Mouse (Mus musculus) G1E (cell line): ENCODE measurements at regions not wholly inside any gene's neighbourhood (a gene's known extent, or its start where the extent isn't known, plus 50 kb on each side); places are given as distances from the start of the nearest gene placed in this dataset.

ENCODE experiments used
- ATAC-seq: 2 replicates; pipeline ENCODE4 v1.8.0; 2016; ENCODE audit warnings: mild to moderate bottlenecking; ENCODE audit not compliant: insufficient number of reproducible peaks, poor library complexity, low FRiP score, severe bottlenecking; ENCODE audit errors: extremely low read depth
- DNase-seq: peaks from one replicate; pipeline ENCODE4 v3.0.0; 2012; ENCODE audit warnings: low spot score
- H3K27me3 ChIP-seq: 2 replicates; pipeline ENCODE4 v1.6.1; 2012; ENCODE audit warnings: mild to moderate bottlenecking, low read length, inconsistent platforms; ENCODE audit not compliant: insufficient read depth
- H3K36me3 ChIP-seq: replicated peaks from 2 replicates; pipeline ENCODE3; 2012; ENCODE audit warnings: mild to moderate bottlenecking, inconsistent platforms
- H3K4me1 ChIP-seq: 2 replicates; pipeline ENCODE4 v1.6.1; 2012; ENCODE audit warnings: low read depth, low read length, inconsistent platforms, mixed read lengths; ENCODE audit not compliant: insufficient read depth
- H3K4me3 ChIP-seq: 2 replicates; pipeline ENCODE4 v1.5.1; 2012; ENCODE audit warnings: low read depth, mild to moderate bottlenecking, inconsistent platforms, low read length, moderate library complexity, mixed read lengths
- H3K9me3 ChIP-seq: replicated peaks from 2 replicates; pipeline ENCODE4 v1.6.1; 2012; ENCODE audit warnings: inconsistent platforms
- CTCF ChIP-seq: IDR thresholded peaks from 2 replicates; pipeline ENCODE4 v1.5.1; 2012; ENCODE audit warnings: low read depth, low read length, inconsistent platforms, mixed read lengths
- GATA1 ChIP-seq: IDR thresholded peaks from 2 replicates; pipeline ENCODE4 v1.6.1; 2012; ENCODE audit warnings: borderline replicate concordance, low read length, inconsistent platforms, mixed read lengths
- GATA2 ChIP-seq: IDR thresholded peaks from 2 replicates; pipeline ENCODE4 v1.6.1; 2012; ENCODE audit warnings: low read depth, low read length, inconsistent platforms, borderline replicate concordance
- POLR2AphosphoS5 ChIP-seq: IDR thresholded peaks from 2 replicates; pipeline ENCODE4 v1.6.1; 2012; ENCODE audit warnings: low read depth, low read length, inconsistent platforms; ENCODE audit not compliant: insufficient replicate concordance
- TAL1 ChIP-seq: conservative IDR thresholded peaks from 2 replicates; pipeline ENCODE4 v1.6.1; 2012; ENCODE audit warnings: low read depth, low read length, inconsistent platforms, mixed read lengths

GRCm38 (mm10) chr8:87087451-87088095, 202.5 kb upstream of the N4bp1 start:
- Histone ChIP-seq H3K4me1 (no peaks in the 10 kb centered on the region), H3K27me3 (no peaks in the 10 kb centered on the region), H3K4me3 (no peak overlapping the region), H3K9me3 (peaks cover 57% of the 10 kb centered on the region), H3K36me3 (no peaks in the 10 kb centered on the region)
- ATAC-seq (no peak), DNase-seq (no peak)
- TF ChIP-seq CTCF = no peak
- TF ChIP-seq TAL1 = no peak
- no peak for TF ChIP-seq GATA1
- no peak for TF ChIP-seq POLR2AphosphoS5

DNA sequence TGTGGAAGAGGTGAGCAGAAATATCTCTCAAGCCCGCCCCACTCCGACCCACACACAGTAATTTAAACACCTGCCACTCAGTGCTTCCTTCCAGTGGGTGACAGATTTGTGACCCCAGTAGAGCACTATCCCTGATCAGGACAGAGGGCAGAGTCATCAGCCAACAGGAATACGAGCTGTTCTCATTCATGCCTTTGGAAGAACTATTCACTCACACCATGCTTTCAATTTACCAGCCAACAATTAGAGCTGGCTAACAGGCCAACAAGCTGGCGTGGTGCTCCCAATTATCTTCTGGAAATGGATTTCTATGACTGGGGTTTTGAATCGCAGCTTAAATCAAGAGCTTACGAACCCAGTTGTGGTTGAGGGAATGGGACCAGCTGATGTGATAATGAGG, 193.2 kb upstream of the N4bp1 start:
- Histone ChIP-seq H3K4me1 (no peaks in the 10 kb centered on the region), H3K4me3 (no peak overlapping the region), H3K27me3 (no peaks in the 10 kb centered on the region), H3K9me3 (peaks cover 37% of the 10 kb centered on the region), H3K36me3 (no peaks in the 10 kb centered on the region)
- TF ChIP-seq TAL1 (no peak), GATA2 (no peak), GATA1 (no peak), CTCF (no peak), POLR2AphosphoS5 (no peak)
- DNase-seq = no peak
- ATAC-seq = no peak

GRCm38 (mm10) chr8:87075921-87076320, 190.9 kb upstream of the N4bp1 start:
- H3K36me3 ChIP-seq = no peaks in the 10 kb centered on the region
- DNase-seq (no peak), ATAC-seq (no peak)
- no peaks in the 10 kb centered on the region for H3K4me1 ChIP-seq
- no peaks in the 10 kb centered on the region for H3K27me3 ChIP-seq
- peaks cover 52% of the 10 kb centered on the region for H3K9me3 ChIP-seq
- no peak overlapping the region for H3K4me3 ChIP-seq
- TF ChIP-seq GATA1 (no peak), CTCF (no peak), TAL1 (no peak), GATA2 (no peak), POLR2AphosphoS5 (no peak)

DNA sequence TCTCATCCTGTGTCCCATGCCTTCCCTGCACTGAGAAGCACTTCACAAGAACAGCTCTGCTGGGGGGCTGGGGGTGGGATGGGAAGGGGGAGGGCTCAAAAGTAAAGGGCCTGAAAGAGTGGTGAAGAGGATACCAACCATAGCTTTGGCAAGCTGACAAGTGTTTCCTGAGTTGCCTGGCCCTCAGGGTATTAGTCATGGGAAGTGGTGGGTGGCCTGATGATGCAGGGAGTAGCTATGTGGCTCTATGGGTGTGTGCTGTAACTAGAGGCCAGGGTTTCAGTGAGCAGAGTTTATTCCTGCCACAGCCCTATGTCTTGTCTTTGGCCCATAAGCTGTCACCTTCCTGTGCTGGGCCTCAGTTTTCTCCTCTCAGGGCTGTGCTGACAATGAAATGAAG, 186.2 kb upstream of the N4bp1 start:
- H3K4me3 ChIP-seq = no peak overlapping the region
- DNase-seq (no peak), ATAC-seq (no peak)
- no peak for TF ChIP-seq CTCF
- no peak for TF ChIP-seq GATA1
- no peak for TF ChIP-seq POLR2AphosphoS5
- TF ChIP-seq GATA2 = no peak
- no peak for TF ChIP-seq TAL1
- peaks cover 70% of the 10 kb centered on the region for H3K9me3 ChIP-seq
- no peaks in the 10 kb centered on the region for H3K36me3 ChIP-seq
- H3K4me1 ChIP-seq = no peaks in the 10 kb centered on the region
- H3K27me3 ChIP-seq = no peaks in the 10 kb centered on the region

GRCm38 (mm10) chr8:87067106-87067505, 182.0 kb upstream of the N4bp1 start:
- Histone ChIP-seq H3K36me3 (no peaks in the 10 kb centered on the region), H3K4me3 (no peak overlapping the region), H3K27me3 (no peaks in the 10 kb centered on the region), H3K9me3 (peaks cover 70% of the 10 kb centered on the region), H3K4me1 (no peaks in the 10 kb centered on the region)
- DNase-seq = no peak
- ATAC-seq = no peak
- TF ChIP-seq POLR2AphosphoS5 (no peak), CTCF (no peak), TAL1 (no peak), GATA1 (no peak), GATA2 (no peak)

- H3K4me1 ChIP-seq = no peaks in the 10 kb centered on the region
- H3K9me3 ChIP-seq = peaks cover 56% of the 10 kb centered on the region
- no peak overlapping the region for H3K4me3 ChIP-seq
- no peak for ATAC-seq
- H3K27me3 ChIP-seq = no peaks in the 10 kb centered on the region
- no peaks in the 10 kb centered on the region for H3K36me3 ChIP-seq
- DNase-seq = no peak
- TF ChIP-seq CTCF (no peak), GATA1 (no peak), GATA2 (no peak), POLR2AphosphoS5 (no peak), TAL1 (no peak)
These were observed 179.7 kb upstream of the N4bp1 start for GRCm38 (mm10) chr8:87064768-87065167.

- DNase-seq (no peak), ATAC-seq (no peak)
- H3K27me3 ChIP-seq = no peaks in the 10 kb centered on the region
- no peak for TF ChIP-seq GATA1
- no peak for TF ChIP-seq POLR2AphosphoS5
- no peak for TF ChIP-seq CTCF
- TF ChIP-seq GATA2 = no peak
- no peak for TF ChIP-seq TAL1
- peaks cover 52% of the 10 kb centered on the region for H3K9me3 ChIP-seq
- H3K36me3 ChIP-seq = no peaks in the 10 kb centered on the region
- no peaks in the 10 kb centered on the region for H3K4me1 ChIP-seq
- no peak overlapping the region for H3K4me3 ChIP-seq
These were observed 179.2 kb upstream of the N4bp1 start for GRCm38 (mm10) chr8:87064250-87064747.
